In the genomic region with DNA sequence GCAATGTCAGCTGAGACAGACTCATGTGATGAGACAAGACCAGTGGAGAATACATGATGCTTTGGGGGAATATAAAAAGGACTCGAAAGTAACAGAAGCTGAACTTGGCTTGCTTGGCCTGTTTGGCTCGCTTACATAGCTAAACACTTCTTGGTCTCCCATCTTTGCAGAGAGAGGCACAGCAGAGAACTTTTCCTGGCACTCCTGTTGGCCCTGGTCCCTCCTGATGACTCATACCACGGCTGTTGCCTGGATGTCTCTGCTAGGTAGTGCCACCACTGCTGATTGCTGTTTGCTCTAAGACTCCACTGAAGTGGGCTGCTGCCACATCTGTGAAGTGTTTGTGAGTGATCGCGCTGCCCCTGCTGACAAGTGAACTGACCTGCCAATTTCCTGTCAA, we compare ENCODE assay signal across 8 mouse cellular contexts. TPM values are rescaled to one million over a fixed set of nuclear protein-coding genes. Genes with fewer than 3 reads are reported as not detected.
A peak's percentile ranks its signal among the peaks of the same experiment; 100 is the strongest.
DNase-seq lines count a peak whose midpoint lies in the region; ATAC-seq and TF ChIP-seq lines count a peak whose summit lies in the region.

No protein-coding gene starts in this region.

- H3K4me2 ChIP-seq in heart, embryonic 11.5 days = no peak overlapping the region
- H3K4me2 ChIP-seq in myocyte (ENCODE audit: low read depth) = no peak overlapping the region
- no peak overlapping the region for H3K4me2 ChIP-seq in midbrain, embryonic 11.5 days

- H3K79me2 ChIP-seq in myocyte (ENCODE audit: control insufficient read depth, insufficient read depth) = no peaks in the 10 kb centered on the region

- H3K4me3 ChIP-seq in heart, embryonic 11.5 days (ENCODE audit: low read depth, low read length) = no peak overlapping the region
- no peak overlapping the region for H3K4me3 ChIP-seq in myocyte
- H3K4me3 ChIP-seq in midbrain, embryonic 11.5 days (ENCODE audit: low read depth, low read length) = no peak overlapping the region

- intact Hi-C loops in heart, postnatal 25 days (cut with DNase I) = no loop called here

- WGBS in heart, embryonic 11.5 days (ENCODE audit: insufficient replicate concordance) = 56% methylated on average over 5 of the region's 5 CpGs
- WGBS in midbrain, embryonic 11.5 days = 83% methylated on average over 5 of the region's 5 CpGs

- no peak for ATAC-seq in heart, embryonic 11.5 days (replicated peaks; ENCODE audit: insufficient number of reproducible peaks, low FRiP score, low TSS enrichment)
- ATAC-seq in midbrain, embryonic 11.5 days (ENCODE audit: low FRiP score) = no peak
- ATAC-seq in CD4-positive, CD25-positive, alpha-beta regulatory T cell, adult 4 months = no peak

- H3K9me3 ChIP-seq in heart, embryonic 11.5 days (replicated peaks; ENCODE audit: control insufficient read depth, low read length) = no peaks in the 10 kb centered on the region
- H3K9me3 ChIP-seq in midbrain, embryonic 11.5 days (ENCODE audit: control insufficient read depth, low read length) = no peaks in the 10 kb centered on the region

- TF ChIP-seq POLR2A in brain, embryonic 14.5 days (IDR thresholded peaks at IDR 0.05; ENCODE audit: borderline replicate concordance, extremely low read depth, insufficient read depth, insufficient read length, poor library complexity, severe bottlenecking) = no peak
- no peak for TF ChIP-seq POLR2A in myocyte (IDR thresholded peaks at IDR 0.05; ENCODE audit: insufficient read length, low read depth)

- no peak overlapping the region for H3ac ChIP-seq in myocyte (ENCODE audit: control insufficient read depth, insufficient read length)

- H3K9ac ChIP-seq in heart, embryonic 11.5 days (ENCODE audit: low read depth, low read length) = no peak overlapping the region
- H3K9ac ChIP-seq in midbrain, embryonic 11.5 days (ENCODE audit: low read length) = no peak overlapping the region

- H3K27me3 ChIP-seq in heart, embryonic 11.5 days (ENCODE audit: control insufficient read depth, insufficient read depth, low read length) = no peaks in the 10 kb centered on the region
- no peaks in the 10 kb centered on the region for H3K27me3 ChIP-seq in myocyte (ENCODE audit: control insufficient read depth, insufficient read depth, insufficient read length)
- H3K27me3 ChIP-seq in midbrain, embryonic 11.5 days (ENCODE audit: control insufficient read depth, insufficient read depth, low read length) = no peaks in the 10 kb centered on the region

- TF ChIP-seq CTCF in brain, embryonic 14.5 days (IDR thresholded peaks at IDR 0.05; ENCODE audit: borderline replicate concordance, extremely low read depth, insufficient read depth, insufficient read length) = no peak

- DNase-seq in heart, adult 18-20 months = peak; percentile 52 to 61
- DNase-seq in brain, embryonic 14.5 days (ENCODE audit: low read depth) = peak; percentile 55
- peak; percentile 39 for DNase-seq in heart, postnatal 25 days (ENCODE audit: low spot score)
- no peak for DNase-seq in testis, postnatal 14 days (ENCODE audit: low spot score)
- DNase-seq in midbrain, embryonic 11.5 days (ENCODE audit: low spot score, missing footprints) = no peak

- H3K4me1 ChIP-seq in heart, embryonic 11.5 days (ENCODE audit: control insufficient read depth, insufficient read depth, low read length) = 0 out of 2 replicates have a peak, but pooled peaks cover 2% of the 10 kb centered on the region
- no peaks in the 10 kb centered on the region for H3K4me1 ChIP-seq in midbrain, embryonic 11.5 days (ENCODE audit: control insufficient read depth, insufficient read depth, low read length)

- no peaks in the 10 kb centered on the region for H3K36me3 ChIP-seq in heart, embryonic 11.5 days (ENCODE audit: control insufficient read depth, insufficient read depth, low read length)
- H3K36me3 ChIP-seq in myocyte (ENCODE audit: control insufficient read depth, insufficient read depth) = no peaks in the 10 kb centered on the region
- no peaks in the 10 kb centered on the region for H3K36me3 ChIP-seq in midbrain, embryonic 11.5 days (ENCODE audit: control insufficient read depth, insufficient read depth, low read length)

- no peak overlapping the region for H3K27ac ChIP-seq in heart, embryonic 11.5 days (ENCODE audit: low read depth, low read length)
- H3K27ac ChIP-seq in midbrain, embryonic 11.5 days (ENCODE audit: low read depth, low read length) = no peak overlapping the region

TF ChIP-seq in myocyte, 11 proteins besides CTCF, POLR2A, EP300 and RAD21:
- TF ChIP-seq REST (IDR thresholded peaks at IDR 0.05; ENCODE audit: insufficient read depth, insufficient read length) (no peak), CEBPB (IDR thresholded peaks at IDR 0.05; ENCODE audit: insufficient read depth, poor library complexity, severe bottlenecking) (no peak), E2F4 (IDR thresholded peaks at IDR 0.05; ENCODE audit: insufficient read depth) (no peak), MAX (IDR thresholded peaks at IDR 0.05; ENCODE audit: low read depth) (no peak), MYOG (IDR thresholded peaks at IDR 0.05; ENCODE audit: control insufficient read depth in 1 of 3, insufficient read depth in 1 of 3, insufficient read length in 2 of 3, low read depth in 2 of 3) (peak in 2 of 3 experiments; percentile 9 to 54), USF1 (IDR thresholded peaks at IDR 0.05; ENCODE audit: low read depth) (no peak), MYOD1 (IDR thresholded peaks at IDR 0.05; ENCODE audit: control insufficient read depth in 1 of 3, insufficient read length in 2 of 3, low read depth in 2 of 3) (peak in 2 of 3 experiments; percentile 39 to 68)

RNA-seq across cellular contexts. Expression of a gene that starts 42.7 kb away (rescaled TPM):
- 100 to 1,000 TPM; 346 to 364 TPM for total RNA-seq in heart, adult 18-20 months (2021)
- 70.0 and 72.2 TPM in 2 replicates for polyA plus RNA-seq in heart, embryonic 11.5 days (2014; fragmentation: Nextera tagmentation; extraction: Ambion mirVana)
- polyA plus RNA-seq in brain, embryonic 14.5 days (2012; rRNA removed) = 67.6 and 78.7 TPM in 2 replicates
- 100 to 1,000 TPM; 381 to 431 TPM for total RNA-seq in heart, postnatal 25 days (2021)
- polyA plus RNA-seq in myocyte (2012; fragmentation: generic; extraction: Trizol) = 13.8 TPM
- polyA plus RNA-seq in midbrain, embryonic 11.5 days (2014; fragmentation: Nextera tagmentation; extraction: Ambion mirVana) = 26.2 and 30.6 TPM in 2 replicates
- polyA plus RNA-seq in CD4-positive, CD25-positive, alpha-beta regulatory T cell, adult 4 months (2017; shearing (Covaris generic)) = not detected

Comparison
In these comparisons a context has a peak if more than half of its experiments do, and no peak if none do; other contexts are left out.
1. DNase-seq: peak in heart, adult 18-20 months (2 of 2), brain, embryonic 14.5 days (single experiment) and heart, postnatal 25 days (single experiment); none in testis, postnatal 14 days (single experiment) and midbrain, embryonic 11.5 days (single experiment).